Mouse (Mus musculus) heart, adult 8-10 months (tissue): ENCODE measurements around the gene Med17. TPM values are rescaled to one million over a fixed set of nuclear protein-coding genes. Genes with fewer than 3 reads are reported as not detected.

Experiments used
- DNase-seq: peaks from one replicate; pipeline ENCODE4 v3.0.0; 2022; ENCODE audit warnings: low spot score
- microRNA-seq: library from miRNA; unstranded; fragments of <30 nt; microRNA quantifications from one replicate; pipeline ENCODE4 v1.2.0, GENCODE M21; 2022
- total RNA-seq, 4 experiments: library from RNA; stranded (reverse); gene quantifications; 2 replicates each; pipeline ENCODE4 v1.2.4; 2022

Gene Med17
- total RNA-seq, 4 experiments from 2014 or later: 14.0 to 17.9 (median 16.1) TPM

DNA sequence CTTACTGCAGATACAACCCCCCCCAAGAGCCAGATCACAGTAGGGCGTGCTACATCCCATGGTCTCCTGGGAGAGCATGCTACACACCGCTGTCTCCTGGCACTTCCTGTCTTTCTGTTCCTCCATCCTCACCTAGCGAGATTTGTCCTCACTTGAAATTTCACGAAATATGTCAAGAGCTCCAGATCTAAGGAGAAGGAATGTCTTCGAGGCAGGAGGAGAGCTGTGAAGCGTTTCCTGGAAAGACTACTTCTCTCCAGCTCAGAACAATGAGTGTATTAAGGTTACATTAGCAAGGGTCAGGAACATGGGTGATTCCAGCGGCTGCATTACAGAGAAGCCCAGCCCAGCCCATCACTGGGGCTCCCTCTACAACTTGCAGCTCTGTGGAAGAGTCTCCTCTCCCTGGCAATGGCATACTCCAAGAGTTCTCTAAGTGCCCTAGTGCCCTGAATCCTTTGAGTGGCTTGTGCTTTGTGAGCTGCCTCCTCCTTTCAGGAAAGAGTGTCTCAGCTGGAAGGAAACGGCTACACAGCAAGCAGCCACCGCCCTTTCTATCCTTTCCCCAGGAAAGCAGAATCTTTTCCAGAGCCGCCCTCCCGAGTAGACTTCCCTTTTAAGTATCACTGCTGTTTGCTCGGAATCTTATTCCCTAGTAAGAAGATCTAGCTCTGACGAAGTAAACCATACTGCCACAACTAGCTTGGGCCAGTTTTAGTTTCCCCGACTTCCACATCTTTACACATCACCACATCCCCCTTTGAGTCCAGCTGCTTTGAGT, 42.0 kb downstream of the Med17 start:
- peak; percentile 10 for DNase-seq

DNA sequence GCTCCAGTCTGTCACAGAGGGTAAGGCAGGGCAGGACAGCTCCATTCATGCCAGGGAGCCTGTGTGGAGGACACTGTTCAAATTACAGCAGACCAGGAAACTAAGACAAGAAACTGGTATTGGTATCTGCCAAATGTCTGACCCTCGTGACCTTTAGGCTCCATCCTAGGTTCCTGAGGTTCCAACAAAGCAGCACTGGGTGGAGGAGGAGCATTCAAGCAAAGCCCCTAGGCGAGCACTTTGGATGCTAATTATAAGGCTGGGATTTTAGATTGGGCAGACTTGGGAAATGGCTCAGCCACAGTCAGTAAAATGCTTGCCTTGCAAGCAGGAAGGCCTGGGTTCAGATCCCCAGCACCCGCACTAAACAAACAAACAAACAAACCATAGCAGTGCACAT, 43.7 kb downstream of the Med17 start:
- DNase-seq: no peak

DNA sequence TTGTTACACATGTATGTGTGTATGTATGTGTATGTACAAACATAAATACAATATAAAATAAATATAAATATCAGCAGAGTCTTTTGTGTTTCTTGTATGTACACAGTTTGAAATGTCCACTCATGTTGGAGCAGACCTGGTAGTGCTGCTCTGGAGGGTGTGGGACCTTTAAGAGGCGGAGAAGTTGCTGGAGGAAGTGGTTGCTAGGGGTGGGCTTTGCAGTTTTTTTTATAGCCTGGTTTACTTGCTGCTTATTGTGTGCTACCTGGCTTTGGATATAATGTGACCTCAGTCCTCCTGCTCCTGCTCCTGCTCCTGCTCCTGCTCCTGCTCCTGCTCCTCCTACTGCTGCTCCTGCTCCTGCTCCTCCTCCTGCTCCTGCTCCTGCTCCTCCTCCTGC, 46.1 kb downstream of the Med17 start:
- no peak for DNase-seq

DNA sequence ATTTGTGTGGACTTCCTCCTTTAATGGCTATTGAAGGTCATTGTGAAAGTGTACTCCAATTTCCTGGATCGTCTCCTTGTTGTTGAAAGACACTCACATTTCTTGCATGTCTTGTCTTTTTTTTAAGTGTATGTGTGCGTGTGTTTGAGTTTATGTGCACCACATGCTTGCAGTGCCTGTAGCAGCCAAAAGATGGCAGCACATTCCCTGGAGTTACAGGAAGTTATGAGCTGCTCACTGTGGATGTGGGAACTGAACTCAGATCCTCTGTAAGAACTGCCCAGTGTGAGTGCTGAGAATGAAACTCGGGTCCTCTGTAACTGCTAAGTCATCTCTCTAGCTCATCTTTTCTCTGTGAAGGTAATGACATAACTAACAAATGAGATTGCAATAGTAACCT, 47.3 kb downstream of the Med17 start:
- no peak for DNase-seq

DNA sequence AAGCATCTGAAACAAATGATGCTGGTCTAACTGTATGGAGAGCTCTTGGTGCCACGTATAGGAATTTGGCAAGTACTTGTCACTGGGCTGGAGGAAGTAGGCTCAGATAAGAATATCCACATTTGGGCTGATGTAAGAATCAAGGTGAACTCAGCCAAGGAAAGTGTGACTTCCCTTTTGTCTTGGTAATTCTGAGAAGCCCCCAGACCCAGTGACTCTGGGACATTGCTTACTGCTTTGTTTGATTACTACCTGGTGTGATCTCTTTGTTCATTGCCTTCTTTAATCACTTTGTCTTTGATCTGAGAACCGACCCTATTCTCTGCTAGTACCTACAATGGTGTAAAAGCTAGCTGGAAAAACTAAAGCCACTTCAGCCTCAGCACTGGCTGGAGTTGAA, 54.8 kb downstream of the Med17 start:
- DNase-seq: no peak

DNA sequence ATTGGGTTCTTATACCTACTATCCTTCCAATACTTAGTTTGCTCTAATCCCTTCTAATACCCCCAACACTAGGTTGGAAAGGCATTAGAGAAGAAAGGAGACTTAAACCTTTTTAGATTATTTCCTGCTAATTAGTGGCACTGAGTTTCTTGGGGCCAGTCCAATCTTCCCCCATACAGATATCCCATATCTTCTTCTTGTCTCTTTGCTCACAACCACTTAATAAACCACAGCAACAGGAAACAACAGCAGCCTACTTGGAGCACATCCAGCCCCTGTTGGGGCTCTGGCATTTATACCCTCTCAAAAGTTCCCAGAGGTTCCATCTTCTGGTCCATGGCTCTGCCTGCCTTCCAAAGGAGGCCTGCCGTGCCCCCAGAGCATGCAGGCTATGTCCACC, 66.0 kb downstream of the Med17 start:
- DNase-seq: no peak

DNA sequence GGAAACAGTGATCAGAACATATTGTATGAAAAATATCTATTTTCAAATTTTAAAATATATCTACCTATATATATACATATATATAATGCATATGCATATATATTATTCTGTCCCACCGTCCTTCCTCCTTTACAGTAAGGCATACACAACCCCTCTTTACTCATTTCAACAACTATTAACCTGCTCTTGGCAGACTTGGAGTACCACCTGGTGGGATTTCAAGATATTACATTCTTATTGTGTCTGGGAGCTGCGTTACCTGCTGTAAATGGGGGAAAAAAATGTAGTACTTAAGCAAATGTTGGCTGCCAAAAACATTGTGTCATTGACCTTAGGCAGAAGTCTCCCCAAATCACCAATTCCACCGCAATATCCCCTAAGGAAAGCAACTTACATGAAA, 67.9 kb downstream of the Med17 start:
- peak; percentile 3 for DNase-seq

Small RNA genes lying within 50 kb of the gene (microRNA-seq; reads per million reads assigned to microRNA genes)
- gene Gm49349 (not detected), gene mmu-mir-7650 (not detected)

Other genes with a start within 250 kb of the Med17 start
- 1 to 10 TPM; 4.3 to 5.7 (median 4.4) TPM for gene Panx1, start 234.5 kb downstream of the Med17 start, total RNA-seq
- under 1 TPM; 0.16 to 0.29 (median 0.22) TPM for gene Hephl1, start 167.8 kb downstream of the Med17 start, total RNA-seq
- gene Vstm5, start 40.9 kb downstream of the Med17 start, total RNA-seq: under 1 TPM in 2 of 4 experiments, not detected in 2; 0.14 to 0.41 TPM
- 10 to 100 TPM; 20.3 to 33.5 (median 26.0) TPM for gene Taf1d, start 26.3 kb upstream of the Med17 start, total RNA-seq
- gene 4931406C07Rik, start 26.5 kb upstream of the Med17 start, total RNA-seq: 1 to 10 TPM; 5.0 to 7.2 (median 5.7) TPM
- gene Cep295, start 77.9 kb upstream of the Med17 start, total RNA-seq: 1 to 10 TPM; 4.3 to 5.5 (median 5.3) TPM
- gene Smco4, start 213.5 kb upstream of the Med17 start, total RNA-seq: 10 to 100 TPM; 22.7 to 33.0 (median 28.0) TPM